Mouse (Mus musculus) liver, postnatal 0 days (tissue): ENCODE results near the gene Pfn1. TPM values are rescaled to one million over a fixed set of nuclear protein-coding genes. Genes with fewer than 3 reads are reported as not detected.

Experiments
- ATAC-seq: fragments of 200-750 bp; cut with Nextera tagmentation; 2 replicates; pipeline ENCODE4 v1.8.0; 2017; ENCODE audit warnings: mild to moderate bottlenecking, moderate library complexity
- DNase-seq: peaks from one replicate; pipeline ENCODE4 v3.0.0-alpha.2; 2016
- H3K27ac ChIP-seq: fragments of 300-500 bp; sonication (generic); 2 replicates; pipeline ENCODE4 v1.5.1; 2014; ENCODE audit warnings: antibody characterized with exemption, moderate library complexity, mild to moderate bottlenecking, low read depth
- H3K27me3 ChIP-seq: fragments of 300-500 bp; sonication (generic); 2 replicates; pipeline ENCODE4 v1.6.1; 2014; ENCODE audit warnings: low read length, control low read depth, mixed read lengths; ENCODE audit not compliant: insufficient read depth
- H3K36me3 ChIP-seq: fragments of 300-500 bp; sonication (generic); replicated peaks from 2 replicates; pipeline ENCODE4 v1.6.1; 2014; ENCODE audit warnings: mild to moderate bottlenecking, control low read depth, low read length, moderate library complexity, mixed read lengths; ENCODE audit not compliant: insufficient read depth
- H3K4me1 ChIP-seq: fragments of 300-500 bp; sonication (generic); 2 replicates; pipeline ENCODE4 v1.6.1; 2014; ENCODE audit warnings: antibody characterized with exemption, mild to moderate bottlenecking, control low read depth; ENCODE audit not compliant: insufficient read depth
- H3K4me2 ChIP-seq: fragments of 300-500 bp; sonication (generic); 2 replicates; pipeline ENCODE4 v1.6.1; 2014; ENCODE audit warnings: low read depth, mild to moderate bottlenecking, low read length, moderate library complexity, mixed read lengths
- H3K4me3 ChIP-seq: fragments of 300-500 bp; sonication (generic); 2 replicates; pipeline ENCODE4 v1.5.1; 2014; ENCODE audit warnings: low read depth, low read length
- H3K9ac ChIP-seq: fragments of 300-500 bp; sonication (generic); replicated peaks from 2 replicates; pipeline ENCODE4 v1.6.1; 2014; ENCODE audit warnings: mild to moderate bottlenecking, moderate library complexity
- H3K9me3 ChIP-seq: fragments of 300-500 bp; sonication (generic); 2 replicates; pipeline ENCODE4 v1.6.1; 2016; ENCODE audit warnings: mild to moderate bottlenecking, control low read depth, low read length, mixed read lengths
- CTCF ChIP-seq: sonication (generic); IDR thresholded peaks from 2 replicates; pipeline ENCODE4 v1.5.1; 2016; ENCODE audit warnings: antibody characterized with exemption, low read depth
- EP300 ChIP-seq: IDR thresholded peaks from 2 replicates; pipeline ENCODE4 v1.6.1; 2016; ENCODE audit warnings: antibody characterized with exemption, low read depth, mild to moderate bottlenecking
- WGBS: fragments of 180-500 bp; shearing (Covaris S2); extraction: QIAGEN DNeasy Blood & Tissue Kit; methylation state at CpG from one replicate; pipeline ENCODE4 v1.1.7; 2014; ENCODE audit not compliant: insufficient replicate concordance; 5-methylcytosine and 5-hydroxymethylcytosine counted together
- polyA plus RNA-seq: library from polyadenylated mRNA; unstranded; fragments of >200 nt; fragmentation: Nextera tagmentation; extraction: Ambion mirVana; gene quantifications from 2 replicates; pipeline ENCODE4 v1.2.1, GENCODE M21; 2015

Gene Pfn1
- polyA plus RNA-seq, 1 experiment from 2014 or later = 918 TPM

GRCm38 (mm10) chr11:70679361-70679760, 24.9 kb upstream of the Pfn1 start:
- H3K4me2 ChIP-seq = no peak overlapping the region
- no peak overlapping the region for H3K9ac ChIP-seq
- peaks cover 17% of the 10 kb centered on the region for H3K4me1 ChIP-seq
- TF ChIP-seq CTCF (no peak), EP300 (no peak)
- no peak for ATAC-seq
- peak overlapping the region; percentile 84 for H3K27ac ChIP-seq
- no peak overlapping the region for H3K4me3 ChIP-seq
- no peaks in the 10 kb centered on the region for H3K27me3 ChIP-seq
- no peak for DNase-seq
- 84% methylated on average over 8 of the region's 8 CpGs for WGBS
- no peaks in the 10 kb centered on the region for H3K9me3 ChIP-seq
- peaks cover 22% of the 10 kb centered on the region for H3K36me3 ChIP-seq

DNA sequence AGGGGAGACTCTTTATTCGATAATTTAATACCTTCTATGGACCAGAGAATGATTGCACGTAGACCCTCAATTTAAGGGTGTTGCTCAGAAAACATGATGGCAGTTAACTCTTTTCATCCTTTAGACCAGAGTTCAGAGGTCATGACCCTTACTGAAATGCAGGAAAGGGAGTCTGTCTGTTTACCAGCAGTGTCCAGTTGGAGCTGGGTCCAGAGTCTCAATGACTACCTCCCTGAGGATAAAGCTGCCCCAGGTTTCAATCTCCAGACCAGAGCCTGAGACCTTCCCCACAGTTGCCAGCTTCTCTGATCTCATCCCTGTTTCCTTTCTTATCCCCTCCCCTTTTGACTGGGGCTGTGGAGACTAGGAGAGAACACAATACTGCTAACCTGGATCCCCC, 24.1 kb upstream of the Pfn1 start:
- ATAC-seq = peak; percentile 74
- no peak overlapping the region for H3K4me2 ChIP-seq
- no peak overlapping the region; the same call in 1 of the 2 replicates for H3K9ac ChIP-seq
- no peak for TF ChIP-seq CTCF
- H3K4me1 ChIP-seq = peaks cover 17% of the 10 kb centered on the region
- peak overlapping the region; percentile 84 for H3K27ac ChIP-seq
- H3K9me3 ChIP-seq = no peaks in the 10 kb centered on the region
- H3K4me3 ChIP-seq = no peak overlapping the region
- H3K36me3 ChIP-seq = peaks cover 18% of the 10 kb centered on the region; the same call in 1 of the 2 replicates
- DNase-seq = no peak
- H3K27me3 ChIP-seq = no peaks in the 10 kb centered on the region
- WGBS = 75% methylated on average over 2 of the region's 2 CpGs

DNA sequence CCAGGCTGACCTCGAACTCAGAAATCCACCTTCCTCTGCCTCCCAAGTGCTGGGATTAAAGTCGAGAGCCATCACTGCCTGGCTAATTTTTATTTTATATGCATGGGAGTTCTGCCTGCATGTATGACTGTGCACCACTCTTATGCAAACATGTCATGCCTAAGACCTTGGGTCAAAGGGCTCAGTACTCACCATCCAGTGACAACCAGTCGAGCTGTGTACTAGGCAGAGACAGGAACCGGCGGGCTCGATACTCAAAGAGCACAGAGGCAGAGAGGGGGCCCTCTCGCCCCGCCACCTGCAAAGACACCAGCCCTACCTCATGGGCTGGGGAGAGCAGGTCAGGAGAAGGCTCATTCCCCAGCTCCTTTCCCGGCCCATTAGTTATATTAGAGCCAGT, 23.6 kb upstream of the Pfn1 start:
- H3K36me3 ChIP-seq = peaks cover 17% of the 10 kb centered on the region; the same call in 1 of the 2 replicates
- DNase-seq = no peak
- no peaks in the 10 kb centered on the region for H3K27me3 ChIP-seq
- H3K27ac ChIP-seq = peak overlapping the region; percentile 84
- TF ChIP-seq EP300 = no peak
- no peak for TF ChIP-seq CTCF
- H3K4me2 ChIP-seq = no peak overlapping the region
- H3K9me3 ChIP-seq = no peaks in the 10 kb centered on the region
- H3K9ac ChIP-seq = no peak overlapping the region
- ATAC-seq = peak; percentile 75
- H3K4me3 ChIP-seq = no peak overlapping the region
- 72% methylated on average over 9 of the region's 9 CpGs for WGBS
- H3K4me1 ChIP-seq = peaks cover 17% of the 10 kb centered on the region

DNA sequence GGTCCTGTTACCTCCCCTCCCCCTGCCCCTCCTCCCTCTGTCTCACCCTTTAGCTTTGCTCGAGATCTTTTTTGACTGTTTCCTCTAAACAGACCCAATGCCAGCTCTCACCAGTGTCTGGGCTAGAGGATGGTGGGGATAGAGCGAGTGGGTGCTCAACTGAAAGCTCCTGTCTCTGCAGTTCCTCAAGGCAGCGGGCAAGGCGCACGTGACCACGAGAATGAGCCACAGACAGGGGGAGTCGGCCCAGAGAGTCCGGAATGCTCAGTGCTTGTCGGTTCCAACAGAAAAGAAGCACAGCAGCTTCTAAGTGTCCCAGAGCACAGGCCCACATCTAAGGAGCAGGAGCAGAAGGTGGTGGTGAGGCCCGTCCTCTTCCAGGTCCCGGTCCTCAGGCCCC, 20.1 kb upstream of the Pfn1 start:
- ATAC-seq (no peak), DNase-seq (no peak)
- WGBS = 53% methylated on average over 11 of the region's 11 CpGs
- Histone ChIP-seq H3K4me2 (no peak overlapping the region), H3K36me3 (peaks cover 10% of the 10 kb centered on the region; the same call in 1 of the 2 replicates), H3K4me1 (peaks cover 23% of the 10 kb centered on the region), H3K27me3 (no peaks in the 10 kb centered on the region), H3K27ac (no peak overlapping the region), H3K9ac (no peak overlapping the region), H3K4me3 (no peak overlapping the region), H3K9me3 (no peaks in the 10 kb centered on the region)
- TF ChIP-seq CTCF = no peak
- no peak for TF ChIP-seq EP300

DNA sequence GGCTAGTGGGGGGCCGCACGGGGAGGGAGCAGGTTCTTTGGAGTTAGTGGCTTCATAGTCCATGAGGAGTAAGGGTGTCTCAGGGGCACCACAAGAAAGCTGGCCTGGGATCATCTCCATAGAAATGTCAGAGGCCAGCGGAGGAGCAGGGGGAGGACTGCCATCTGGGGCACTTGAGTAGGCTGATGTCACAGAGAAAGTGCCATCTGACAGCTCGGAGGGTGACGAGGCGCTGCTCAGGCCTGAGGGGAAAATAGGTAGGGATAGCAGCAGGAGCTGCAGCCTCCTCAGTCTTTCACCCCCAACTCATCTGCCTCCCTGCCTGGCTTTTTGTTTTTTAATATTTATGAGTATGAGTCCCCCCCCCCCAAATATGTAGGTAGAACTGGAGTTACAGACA, 19.6 kb upstream of the Pfn1 start:
- Histone ChIP-seq H3K36me3 (peaks cover 10% of the 10 kb centered on the region; the same call in 1 of the 2 replicates), H3K9me3 (no peaks in the 10 kb centered on the region), H3K4me3 (no peak overlapping the region), H3K27me3 (no peaks in the 10 kb centered on the region), H3K4me1 (peaks cover 18% of the 10 kb centered on the region), H3K4me2 (no peak overlapping the region), H3K9ac (no peak overlapping the region), H3K27ac (no peak overlapping the region)
- no peak for ATAC-seq
- no peak for DNase-seq
- 88% methylated on average over 6 of the region's 6 CpGs for WGBS
- TF ChIP-seq EP300 (no peak), CTCF (no peak)

GRCm38 (mm10) chr11:70671333-70672047, 17.0 kb upstream of the Pfn1 start:
- H3K9me3 ChIP-seq = no peaks in the 10 kb centered on the region
- TF ChIP-seq EP300 (no peak), CTCF (no peak)
- WGBS = 86% methylated on average over 16 of the region's 16 CpGs
- DNase-seq = no peak
- no peaks in the 10 kb centered on the region for H3K27me3 ChIP-seq
- no peak overlapping the region for H3K4me3 ChIP-seq
- no peak overlapping the region for H3K9ac ChIP-seq
- no peak for ATAC-seq
- no peak overlapping the region for H3K27ac ChIP-seq
- no peak overlapping the region for H3K4me2 ChIP-seq
- H3K36me3 ChIP-seq = peaks cover 10% of the 10 kb centered on the region; the same call in 1 of the 2 replicates
- H3K4me1 ChIP-seq = peaks cover 24% of the 10 kb centered on the region
